Mouse (Mus musculus): ENCODE results near the gene Bcl2l1. TPM values are rescaled to one million over a fixed set of nuclear protein-coding genes. Genes with fewer than 3 reads are reported as not detected.

Bcl2l1 gene
- polyA plus RNA-seq, 1 experiment from 2014 or later, result 103 TPM

GRCm38 (mm10) chr2:152820369-152820768 is 11.2 kb downstream of the Bcl2l1 start:
- no peak overlapping the region for H3K4me3 ChIP-seq
- 60% methylated on average over 2 of the region's 2 CpGs for WGBS
- H3K27me3 ChIP-seq (ENCODE audit: low read depth, poor library complexity, severe bottlenecking), result no peaks in the 10 kb centered on the region
- H3K9me3 ChIP-seq (replicated peaks), result no peaks in the 10 kb centered on the region
- peak overlapping the region; percentile 83 for H3K27ac ChIP-seq
- H3K36me3 ChIP-seq, result peaks cover 66% of the 10 kb centered on the region
- DNase-seq (ENCODE audit: low spot score), result no peak
- H3K4me1 ChIP-seq, result peaks cover 34% of the 10 kb centered on the region

- H3K9me3 ChIP-seq (replicated peaks), result no peaks in the 10 kb centered on the region
- WGBS, result 88% methylated on average over 4 of the region's 4 CpGs
- peaks cover 30% of the 10 kb centered on the region for H3K4me1 ChIP-seq
- H3K4me3 ChIP-seq, result no peak overlapping the region
- peak overlapping the region; percentile 83 for H3K27ac ChIP-seq
- H3K27me3 ChIP-seq (ENCODE audit: low read depth, poor library complexity, severe bottlenecking), result no peaks in the 10 kb centered on the region
- no peak for DNase-seq (ENCODE audit: low spot score)
- peaks cover 64% of the 10 kb centered on the region for H3K36me3 ChIP-seq
Observed at GRCm38 (mm10) chr2:152819926-152820325, 11.6 kb downstream of the Bcl2l1 start.

GRCm38 (mm10) chr2:152819097-152819624 is 12.4 kb downstream of the Bcl2l1 start:
- DNase-seq (ENCODE audit: low spot score), result no peak
- H3K4me3 ChIP-seq, result no peak overlapping the region
- H3K36me3 ChIP-seq, result peaks cover 63% of the 10 kb centered on the region
- WGBS, result 94% methylated on average over 3 of the region's 3 CpGs
- H3K27me3 ChIP-seq (ENCODE audit: low read depth, poor library complexity, severe bottlenecking), result no peaks in the 10 kb centered on the region
- H3K9me3 ChIP-seq (replicated peaks), result no peaks in the 10 kb centered on the region
- peak overlapping the region; percentile 83 for H3K27ac ChIP-seq
- peaks cover 30% of the 10 kb centered on the region for H3K4me1 ChIP-seq

GRCm38 (mm10) chr2:152818679-152819078 is 12.8 kb downstream of the Bcl2l1 start:
- H3K36me3 ChIP-seq, result peaks cover 61% of the 10 kb centered on the region
- DNase-seq (ENCODE audit: low spot score), result no peak
- 96% methylated on average over 5 of the region's 5 CpGs for WGBS
- no peak overlapping the region for H3K27ac ChIP-seq
- H3K27me3 ChIP-seq (ENCODE audit: low read depth, poor library complexity, severe bottlenecking), result no peaks in the 10 kb centered on the region
- H3K4me3 ChIP-seq, result no peak overlapping the region
- H3K9me3 ChIP-seq (replicated peaks), result no peaks in the 10 kb centered on the region
- H3K4me1 ChIP-seq, result peaks cover 30% of the 10 kb centered on the region

GRCm38 (mm10) chr2:152817596-152818291 is 13.8 kb downstream of the Bcl2l1 start:
- Histone ChIP-seq H3K4me1 (peaks cover 30% of the 10 kb centered on the region), H3K27ac (no peak overlapping the region; the same call in 1 of the 2 replicates), H3K36me3 (peaks cover 61% of the 10 kb centered on the region), H3K27me3 (ENCODE audit: low read depth, poor library complexity, severe bottlenecking) (no peaks in the 10 kb centered on the region), H3K9me3 (replicated peaks) (no peaks in the 10 kb centered on the region), H3K4me3 (no peak overlapping the region)
- whole genome bisulfite sequencing, result 82% methylated on average over 6 of the region's 6 CpGs
- DNase-seq (ENCODE audit: low spot score), result no peak

- Histone ChIP-seq H3K4me1 (peaks cover 37% of the 10 kb centered on the region), H3K36me3 (peaks cover 55% of the 10 kb centered on the region), H3K4me3 (no peak overlapping the region), H3K27me3 (ENCODE audit: low read depth, poor library complexity, severe bottlenecking) (no peaks in the 10 kb centered on the region), H3K27ac (0 out of 2 replicates have a peak overlapping the region, but pooled peaks have one; percentile 17), H3K9me3 (replicated peaks) (no peaks in the 10 kb centered on the region)
- no peak for DNase-seq (ENCODE audit: low spot score)
- WGBS, result 80% methylated on average over 3 of the region's 3 CpGs
Observed at GRCm38 (mm10) chr2:152816657-152817348, 14.7 kb downstream of the Bcl2l1 start.

GRCm38 (mm10) chr2:152815879-152816656 is 15.5 kb downstream of the Bcl2l1 start:
- peaks cover 37% of the 10 kb centered on the region for H3K4me1 ChIP-seq
- H3K4me3 ChIP-seq, result no peak overlapping the region

GRCm38 (mm10) chr2:152814213-152814874 is 17.2 kb downstream of the Bcl2l1 start:
- H3K9me3 ChIP-seq (replicated peaks), result no peaks in the 10 kb centered on the region
- no peak for DNase-seq (ENCODE audit: low spot score)
- no peaks in the 10 kb centered on the region for H3K27me3 ChIP-seq (ENCODE audit: low read depth, poor library complexity, severe bottlenecking)
- no peak overlapping the region for H3K4me3 ChIP-seq
- no peak overlapping the region for H3K27ac ChIP-seq
- 87% methylated on average over 6 of the region's 6 CpGs for WGBS
- peaks cover 32% of the 10 kb centered on the region for H3K36me3 ChIP-seq
- H3K4me1 ChIP-seq, result peaks cover 20% of the 10 kb centered on the region

More at GRCm38 (mm10) chr2:152815879-152816656, 15.5 kb downstream of the Bcl2l1 start:
- no peak for DNase-seq (ENCODE audit: low spot score)
- Histone ChIP-seq H3K36me3 (peaks cover 50% of the 10 kb centered on the region), H3K27ac (0 out of 2 replicates have a peak overlapping the region, but pooled peaks have one; percentile 17), H3K27me3 (ENCODE audit: low read depth, poor library complexity, severe bottlenecking) (no peaks in the 10 kb centered on the region), H3K9me3 (replicated peaks) (no peaks in the 10 kb centered on the region)
- WGBS, result 72% methylated on average over 7 of the region's 7 CpGs

GRCm38 (mm10) chr2:152813232-152813631 is 18.3 kb downstream of the Bcl2l1 start:
- Histone ChIP-seq H3K4me3 (no peak overlapping the region), H3K27ac (no peak overlapping the region), H3K9me3 (replicated peaks) (no peaks in the 10 kb centered on the region), H3K36me3 (peaks cover 22% of the 10 kb centered on the region), H3K4me1 (peaks cover 19% of the 10 kb centered on the region), H3K27me3 (ENCODE audit: low read depth, poor library complexity, severe bottlenecking) (no peaks in the 10 kb centered on the region)
- WGBS, result 95% methylated on average over 1 of the region's 1 CpGs
- DNase-seq (ENCODE audit: low spot score), result no peak

GRCm38 (mm10) chr2:152811336-152812165 is 20.0 kb downstream of the Bcl2l1 start:
- peaks cover 12% of the 10 kb centered on the region for H3K36me3 ChIP-seq
- H3K9me3 ChIP-seq (replicated peaks), result no peaks in the 10 kb centered on the region
- 56% methylated on average over 3 of the region's 3 CpGs for WGBS
- peaks cover 16% of the 10 kb centered on the region for H3K4me1 ChIP-seq
- H3K4me3 ChIP-seq, result no peak overlapping the region
- DNase-seq (ENCODE audit: low spot score), result no peak
- no peak overlapping the region for H3K27ac ChIP-seq
- no peaks in the 10 kb centered on the region for H3K27me3 ChIP-seq (ENCODE audit: low read depth, poor library complexity, severe bottlenecking)

- no peaks in the 10 kb centered on the region for H3K27me3 ChIP-seq (ENCODE audit: low read depth, poor library complexity, severe bottlenecking)
- 86% methylated on average over 5 of the region's 5 CpGs for WGBS
- peaks cover 18% of the 10 kb centered on the region for H3K4me1 ChIP-seq
- DNase-seq (ENCODE audit: low spot score), result no peak
- H3K4me3 ChIP-seq, result no peak overlapping the region
- peaks cover 8% of the 10 kb centered on the region; the same call in 1 of the 2 replicates for H3K36me3 ChIP-seq
- no peaks in the 10 kb centered on the region for H3K9me3 ChIP-seq (replicated peaks)
- H3K27ac ChIP-seq, result no peak overlapping the region
Observed at GRCm38 (mm10) chr2:152810158-152810941, 21.2 kb downstream of the Bcl2l1 start.
